Mouse (Mus musculus) left cerebral cortex, adult 2 months (tissue): ENCODE measurements around the gene Fxyd6. TPM values are rescaled to one million over a fixed set of nuclear protein-coding genes. Genes with fewer than 3 reads are reported as not detected.

Experiments
- DNase-seq, 2 experiments: peaks; one replicate each; pipeline ENCODE4 v3.0.0; 2021 to 2022; ENCODE audit warnings: low spot score in 2 of 2, mixed read lengths in 1 of 2; ENCODE audit errors: extremely low spot score in 1 of 2
- H3K27ac ChIP-seq: fragments of 200-600 bp; 2 replicates; pipeline ENCODE4 v1.8.1; 2022
- H3K4me3 ChIP-seq: fragments of 200-600 bp; 2 replicates; pipeline ENCODE4 v1.8.1; 2022
- CTCF ChIP-seq: fragments of 200-600 bp; IDR thresholded peaks from 2 replicates; pipeline ENCODE4 v1.8.1; 2022; ENCODE audit warnings: antibody characterized with exemption, mild to moderate bottlenecking, moderate library complexity
- intact Hi-C: fragments of 180-260 bp; cut with DNase I; formaldehyde crosslinking; loops from one replicate; pipeline ENCODE4 v1.15.1; 2025
- total RNA-seq, 2 experiments: library from RNA; stranded (reverse); gene quantifications; 2 replicates each; pipeline ENCODE4 v1.2.3; 2021

The Fxyd6 gene
- total RNA-seq, 2 experiments from 2014 or later, result 106 to 107 TPM

DNA sequence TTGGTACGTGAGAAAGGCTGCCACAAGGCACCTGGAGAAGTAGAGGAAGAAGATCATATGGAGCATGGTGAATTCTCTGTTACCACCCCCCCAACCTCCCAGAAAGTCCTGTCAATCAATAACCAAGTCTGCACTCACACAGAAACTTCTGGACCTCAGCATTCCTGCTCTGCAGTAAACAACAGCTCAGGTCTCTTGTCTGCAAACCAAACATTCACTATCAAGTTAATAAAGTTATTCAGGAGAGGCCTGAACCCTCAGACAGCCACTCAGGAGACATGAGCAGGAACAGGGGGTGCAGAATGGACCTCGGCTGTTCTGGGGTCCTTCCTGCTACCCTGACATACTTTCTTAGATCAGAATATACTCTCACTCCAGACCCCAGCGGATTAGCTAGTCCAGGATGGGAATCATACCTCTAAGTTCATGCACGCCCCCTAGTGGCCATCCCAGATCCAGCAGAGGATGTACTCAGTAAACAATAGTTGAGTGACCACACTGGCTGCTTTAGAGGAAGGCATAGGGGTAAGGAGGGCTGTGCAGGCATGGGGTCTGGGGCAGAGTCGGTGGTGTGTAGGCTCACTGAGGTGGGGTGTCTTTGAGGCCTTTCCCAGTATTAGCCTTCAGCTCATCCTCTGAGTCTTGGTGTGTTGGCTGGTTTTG lies 43.6 kb downstream of the Fxyd6 start:
- TF ChIP-seq CTCF, result peak; percentile 64
- intact Hi-C loops, result loop anchor here (2.0 kb wide), 1 partner anchor 415 kb away; the partner anchor contains the start of gene Cep164
- H3K4me3 ChIP-seq, result no peak overlapping the region
- no peak overlapping the region for H3K27ac ChIP-seq
- no peak for DNase-seq

GRCm38 (mm10) chr9:45415912-45416311 lies 45.9 kb downstream of the Fxyd6 start:
- Histone ChIP-seq H3K27ac (no peak overlapping the region), H3K4me3 (no peak overlapping the region)
- TF ChIP-seq CTCF, result peak; percentile 96
- peak; percentile 76 to 81 for DNase-seq
- intact Hi-C loops, result loop anchor here (1.0 to 2.0 kb wide), 2 partner anchors 173 to 338 kb away; no protein-coding TSS in a partner anchor

GRCm38 (mm10) chr9:45417245-45417644 lies 47.3 kb downstream of the Fxyd6 start:
- DNase-seq, result peak; percentile 57 to 63
- no peak overlapping the region for H3K4me3 ChIP-seq
- intact Hi-C loops, result loop anchor here (2.0 kb wide), 1 partner anchor 172 kb away; no protein-coding TSS in a partner anchor
- no peak overlapping the region for H3K27ac ChIP-seq
- peak; percentile 81 for TF ChIP-seq CTCF

- Histone ChIP-seq H3K4me3 (no peak overlapping the region), H3K27ac (no peak overlapping the region; the same call in 1 of the 2 replicates)
- intact Hi-C loops, result no loop called here
- DNase-seq, result no peak
- no peak; the same call in 1 of the 2 replicates for TF ChIP-seq CTCF
These were observed 48.3 kb downstream of the Fxyd6 start for GRCm38 (mm10) chr9:45418252-45418651.

DNA sequence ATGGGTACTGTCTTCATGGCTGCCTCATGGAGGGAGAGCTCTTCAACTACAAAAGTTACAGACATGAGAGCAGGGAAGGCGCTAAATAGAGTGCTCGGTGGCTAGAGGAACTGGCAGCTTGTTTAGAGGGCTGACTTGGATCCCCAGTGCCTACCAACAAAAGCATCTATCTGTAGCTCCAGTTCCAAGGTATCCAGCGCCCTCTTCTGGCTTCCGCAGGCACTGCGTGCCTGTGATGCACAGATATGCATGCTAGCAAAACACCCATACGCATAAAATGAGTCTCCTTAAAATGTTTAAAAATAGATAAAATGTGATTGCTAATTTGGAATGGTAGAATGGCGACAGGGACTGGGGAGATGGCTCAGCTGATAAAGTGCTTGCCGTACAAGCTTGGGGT lies 51.2 kb downstream of the Fxyd6 start:
- no peak for DNase-seq
- intact Hi-C loops, result no loop called here
- TF ChIP-seq CTCF, result peak; percentile 45
- no peak overlapping the region for H3K4me3 ChIP-seq
- H3K27ac ChIP-seq, result no peak overlapping the region

GRCm38 (mm10) chr9:45422761-45423298 lies 52.8 kb downstream of the Fxyd6 start:
- H3K27ac ChIP-seq, result no peak overlapping the region
- no peak overlapping the region for H3K4me3 ChIP-seq
- no peak for DNase-seq
- intact Hi-C loops, result no loop called here
- no peak for TF ChIP-seq CTCF

- H3K27ac ChIP-seq, result no peak within 1 kb of the TSS
- intact Hi-C loops, result no loop called here
- H3K4me3 ChIP-seq, result no peak within 1 kb of the TSS
- TF ChIP-seq CTCF, result no peak
- DNase-seq, result no peak
These were observed 56.5 kb downstream of the Fxyd6 start, which contains the start of gene Dscaml1 for GRCm38 (mm10) chr9:45426456-45426855. TSS of gene Dscaml1 (plus strand) at chr9:45426628.

- no peak for DNase-seq
- H3K27ac ChIP-seq, result no peak overlapping the region
- TF ChIP-seq CTCF, result no peak
- no peak overlapping the region for H3K4me3 ChIP-seq
- intact Hi-C loops, result no loop called here
These were observed 59.4 kb downstream of the Fxyd6 start for GRCm38 (mm10) chr9:45429392-45429791.

GRCm38 (mm10) chr9:45429951-45430697 lies 60.1 kb downstream of the Fxyd6 start:
- intact Hi-C loops, result loop anchor here (2.0 to 5.0 kb wide), 2 partner anchors 41 to 107 kb away; no protein-coding TSS in a partner anchor
- peak overlapping the region; percentile 80 for H3K27ac ChIP-seq
- peak overlapping the region; percentile 80 for H3K4me3 ChIP-seq
- DNase-seq, result peak; percentile 69 to 70
- no peak for TF ChIP-seq CTCF

DNA sequence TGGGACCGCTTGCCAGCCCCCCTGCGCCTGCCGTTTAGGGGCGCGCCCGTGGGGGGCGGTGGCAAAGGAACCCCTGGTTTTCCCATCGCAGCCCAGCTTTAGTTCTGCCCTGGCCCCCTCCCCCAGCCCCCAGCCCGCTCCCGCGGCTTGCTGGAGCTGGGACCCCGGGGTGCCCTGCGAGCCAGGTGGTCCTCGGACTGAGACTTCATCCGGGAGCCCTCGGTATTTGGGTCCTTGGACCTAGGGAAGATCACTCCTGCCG lies 60.6 kb downstream of the Fxyd6 start:
- H3K27ac ChIP-seq, result peak overlapping the region; percentile 80
- no peak for TF ChIP-seq CTCF
- peak overlapping the region; percentile 80 for H3K4me3 ChIP-seq
- DNase-seq, result no peak
- intact Hi-C loops, result loop anchor here (2.0 to 5.0 kb wide), 2 partner anchors 40 to 107 kb away; no protein-coding TSS in a partner anchor

DNA sequence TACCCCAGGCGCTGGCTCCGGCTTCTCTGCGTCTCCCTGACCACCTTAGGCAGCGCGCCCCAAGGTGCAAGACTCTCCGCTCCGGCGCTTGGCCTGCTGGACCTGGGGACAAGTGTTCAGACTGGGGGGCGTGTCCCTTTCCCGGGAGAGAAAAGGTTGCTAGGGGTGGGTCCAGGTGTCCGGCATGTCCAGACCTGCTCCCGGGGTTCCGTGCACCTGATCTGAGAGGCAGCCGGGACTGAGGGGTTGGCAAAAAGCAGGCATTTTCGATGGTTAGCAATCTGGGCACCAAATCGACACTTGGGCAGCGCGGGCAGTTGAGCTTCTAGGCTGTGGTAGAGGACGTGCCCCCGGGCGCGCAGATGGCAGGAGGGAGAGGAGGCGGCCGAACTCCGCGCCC lies 61.2 kb downstream of the Fxyd6 start:
- intact Hi-C loops, result loop anchor here (2.0 to 5.0 kb wide), 2 partner anchors 40 to 106 kb away; no protein-coding TSS in a partner anchor
- Histone ChIP-seq H3K4me3 (peak overlapping the region; percentile 80), H3K27ac (peak overlapping the region; percentile 80)
- TF ChIP-seq CTCF, result no peak
- no peak for DNase-seq

- peak in 1 of 2 experiments; percentile 54 for DNase-seq
- Histone ChIP-seq H3K27ac (peak overlapping the region; percentile 88), H3K4me3 (peak overlapping the region; percentile 46)
- intact Hi-C loops, result loop anchor here (5.0 kb wide), 1 partner anchor 105 kb away; no protein-coding TSS in a partner anchor
- no peak for TF ChIP-seq CTCF
These were observed 62.7 kb downstream of the Fxyd6 start for GRCm38 (mm10) chr9:45432639-45433038.
